Mouse (Mus musculus) limb, embryonic 14.5 days (tissue): Measurements from ENCODE around the gene 1700069L16Rik. TPM values are rescaled to one million over a fixed set of nuclear protein-coding genes. Genes with fewer than 3 reads are reported as not detected.
A peak's percentile ranks its signal among the peaks of the same experiment; 100 is the strongest.

Experiments used
- ATAC-seq: fragments of 200-750 bp; cut with Nextera tagmentation; 2 replicates; pipeline ENCODE4 v1.8.0; 2017; ENCODE audit warnings: low read depth, moderate number of reproducible peaks, moderate TSS enrichment; ENCODE audit not compliant: low FRiP score
- DNase-seq: peaks from one replicate; pipeline ENCODE4 v3.0.0-alpha.2; 2015; ENCODE audit warnings: low spot score
- H3K27ac ChIP-seq: fragments of 300-500 bp; sonication (generic); replicated peaks from 2 replicates; pipeline ENCODE4 v1.5.1; 2014; ENCODE audit warnings: low read depth, mild to moderate bottlenecking, low read length, moderate library complexity, mixed read lengths
- H3K27me3 ChIP-seq: fragments of 300-500 bp; sonication (generic); 2 replicates; pipeline ENCODE4 v1.6.1; 2014; ENCODE audit warnings: low read length, mixed read lengths; ENCODE audit not compliant: control insufficient read depth, insufficient read depth
- H3K36me3 ChIP-seq: fragments of 300-500 bp; sonication (generic); 2 replicates; pipeline ENCODE4 v1.6.1; 2014; ENCODE audit warnings: mild to moderate bottlenecking, low read length, moderate library complexity, mixed read lengths; ENCODE audit not compliant: control insufficient read depth, insufficient read depth
- H3K4me1 ChIP-seq: fragments of 300-500 bp; sonication (generic); 2 replicates; pipeline ENCODE4 v1.6.1; 2014; ENCODE audit warnings: antibody characterized with exemption, low read length, mixed read lengths; ENCODE audit not compliant: control insufficient read depth, insufficient read depth
- H3K4me2 ChIP-seq: fragments of 300-500 bp; sonication (generic); replicated peaks from 2 replicates; pipeline ENCODE4 v1.6.1; 2014; ENCODE audit warnings: low read depth, mild to moderate bottlenecking, low read length, moderate library complexity; ENCODE audit not compliant: severe bottlenecking
- H3K4me3 ChIP-seq: fragments of 300-500 bp; sonication (generic); replicated peaks from 2 replicates; pipeline ENCODE4 v1.5.1; 2014; ENCODE audit warnings: low read length
- H3K9ac ChIP-seq: fragments of 300-500 bp; sonication (generic); 2 replicates; pipeline ENCODE4 v1.6.1; 2014; ENCODE audit warnings: mild to moderate bottlenecking, low read depth, low read length, moderate library complexity; ENCODE audit not compliant: severe bottlenecking
- H3K9me3 ChIP-seq: fragments of 300-500 bp; sonication (generic); 2 replicates; pipeline ENCODE4 v1.6.1; 2016; ENCODE audit warnings: low read length; ENCODE audit not compliant: control insufficient read depth
- POLR2A ChIP-seq: fragments of 200-500 bp; IDR thresholded peaks from 2 replicates; pipeline ENCODE4 v1.8.0; 2012; ENCODE audit warnings: inconsistent platforms, mild to moderate bottlenecking, moderate library complexity, borderline replicate concordance; ENCODE audit not compliant: insufficient read depth, insufficient read length; ENCODE audit errors: extremely low read depth
- WGBS: fragments of 180-500 bp; shearing (Covaris S2); extraction: QIAGEN DNeasy Blood & Tissue Kit; methylation state at CpG from one replicate; pipeline ENCODE4 v1.1.7; 2014; 5-methylcytosine and 5-hydroxymethylcytosine counted together
- polyA plus RNA-seq, 2 experiments: library from polyadenylated mRNA; depleted of rRNA in 1 of 2; stranded (reverse) in 1 of 2; unstranded in 1 of 2; fragments of >200 nt; fragmentation: Nextera tagmentation in 1 of 2; extraction: Ambion mirVana in 1 of 2; gene quantifications; 2 replicates each; pipeline versions ENCODE4 v1.2.1 to v1.2.3; 2012 to 2014

1700069L16Rik gene
- polyA plus RNA-seq, 2 experiments, result not detected

GRCm38 (mm10) chr5:113664127-113664526, 60.4 kb downstream of the 1700069L16Rik start:
- H3K27ac ChIP-seq, result 0 out of 2 replicates have a peak overlapping the region, but pooled peaks have one; percentile 15
- no peaks in the 10 kb centered on the region for H3K27me3 ChIP-seq
- WGBS, result 86% methylated on average over 6 of the region's 6 CpGs
- H3K9ac ChIP-seq, result no peak overlapping the region
- TF ChIP-seq POLR2A, result no peak
- ATAC-seq (no peak), DNase-seq (no peak)
- H3K4me1 ChIP-seq, result peaks cover 9% of the 10 kb centered on the region; the same call in 1 of the 2 replicates
- H3K9me3 ChIP-seq, result no peaks in the 10 kb centered on the region
- no peak overlapping the region for H3K4me3 ChIP-seq
- H3K4me2 ChIP-seq, result no peak overlapping the region
- H3K36me3 ChIP-seq, result no peaks in the 10 kb centered on the region

GRCm38 (mm10) chr5:113660872-113661271, 63.7 kb downstream of the 1700069L16Rik start:
- no peak for TF ChIP-seq POLR2A
- WGBS, result 62% methylated on average over 10 of the region's 10 CpGs
- no peaks in the 10 kb centered on the region for H3K27me3 ChIP-seq
- H3K4me3 ChIP-seq, result no peak overlapping the region
- no peaks in the 10 kb centered on the region for H3K36me3 ChIP-seq
- DNase-seq, result peak; percentile 51
- peak; percentile 67 for ATAC-seq
- H3K9ac ChIP-seq, result no peak overlapping the region
- H3K4me1 ChIP-seq, result peaks cover 9% of the 10 kb centered on the region; the same call in 1 of the 2 replicates
- H3K9me3 ChIP-seq, result no peaks in the 10 kb centered on the region
- no peak overlapping the region for H3K27ac ChIP-seq
- H3K4me2 ChIP-seq, result no peak overlapping the region

- Histone ChIP-seq H3K9me3 (no peaks in the 10 kb centered on the region), H3K27me3 (no peaks in the 10 kb centered on the region), H3K4me1 (peaks cover 13% of the 10 kb centered on the region), H3K4me2 (no peak overlapping the region), H3K36me3 (no peaks in the 10 kb centered on the region), H3K9ac (no peak overlapping the region), H3K27ac (no peak overlapping the region), H3K4me3 (no peak overlapping the region)
- no peak for TF ChIP-seq POLR2A
- ATAC-seq, result no peak
- DNase-seq, result no peak
- WGBS, result 75% methylated on average over 12 of the region's 12 CpGs
Observed at GRCm38 (mm10) chr5:113654821-113655220, 69.8 kb downstream of the 1700069L16Rik start.

DNA sequence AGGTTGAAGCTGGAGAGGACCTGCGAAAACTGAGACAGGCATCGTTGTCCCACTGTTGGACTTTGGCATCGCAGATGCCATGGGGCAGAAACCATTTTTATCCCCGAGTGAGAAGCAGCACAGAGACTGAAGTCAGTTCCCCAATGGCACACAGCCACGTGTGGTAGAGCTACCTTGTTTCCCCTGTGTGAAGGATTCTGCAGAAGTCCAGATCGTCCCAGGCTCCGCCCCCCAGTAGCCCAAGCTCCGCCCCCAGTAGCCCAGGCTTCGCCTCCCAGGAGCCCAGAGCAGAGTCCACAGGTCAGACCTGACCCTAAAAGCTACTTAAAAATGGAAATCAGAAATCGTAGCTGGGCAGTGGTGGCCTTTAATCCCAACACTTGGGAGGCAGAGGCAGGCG, 70.4 kb downstream of the 1700069L16Rik start:
- TF ChIP-seq POLR2A, result no peak
- 85% methylated on average over 11 of the region's 11 CpGs for WGBS
- Histone ChIP-seq H3K4me2 (no peak overlapping the region), H3K4me3 (no peak overlapping the region), H3K9ac (no peak overlapping the region), H3K36me3 (no peaks in the 10 kb centered on the region), H3K9me3 (no peaks in the 10 kb centered on the region), H3K27ac (no peak overlapping the region), H3K4me1 (peaks cover 15% of the 10 kb centered on the region), H3K27me3 (no peaks in the 10 kb centered on the region)
- DNase-seq, result no peak
- no peak for ATAC-seq

DNA sequence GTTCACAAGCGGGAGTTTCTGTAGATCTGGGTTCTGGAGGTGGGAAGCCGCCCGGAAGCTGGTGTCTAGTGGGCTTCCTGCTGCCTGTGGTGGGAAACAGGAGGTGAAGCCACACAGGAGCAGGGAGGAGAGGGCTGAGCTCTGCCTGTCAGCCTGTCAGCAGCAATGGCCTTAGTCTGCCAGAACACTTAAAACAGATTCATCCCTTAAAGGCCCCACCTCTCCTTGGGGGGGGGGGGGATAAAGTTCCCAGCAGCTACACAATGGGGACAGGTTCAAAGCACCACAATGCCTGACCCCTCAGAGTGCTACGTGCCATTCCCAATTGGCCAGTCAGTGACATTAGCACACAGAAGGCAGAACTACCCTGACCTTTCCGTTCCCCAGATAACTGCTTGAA, 72.4 kb downstream of the 1700069L16Rik start:
- TF ChIP-seq POLR2A, result no peak
- WGBS, result 25% methylated on average over 5 of the region's 5 CpGs
- ATAC-seq (no peak), DNase-seq (no peak)
- Histone ChIP-seq H3K4me1 (peaks cover 15% of the 10 kb centered on the region), H3K4me3 (no peak overlapping the region), H3K4me2 (no peak overlapping the region), H3K9me3 (no peaks in the 10 kb centered on the region), H3K27ac (no peak overlapping the region), H3K9ac (no peak overlapping the region), H3K36me3 (no peaks in the 10 kb centered on the region), H3K27me3 (no peaks in the 10 kb centered on the region)
